Mouse (Mus musculus): ENCODE data around the gene Nmnat2.

Gene Nmnat2

DNA sequence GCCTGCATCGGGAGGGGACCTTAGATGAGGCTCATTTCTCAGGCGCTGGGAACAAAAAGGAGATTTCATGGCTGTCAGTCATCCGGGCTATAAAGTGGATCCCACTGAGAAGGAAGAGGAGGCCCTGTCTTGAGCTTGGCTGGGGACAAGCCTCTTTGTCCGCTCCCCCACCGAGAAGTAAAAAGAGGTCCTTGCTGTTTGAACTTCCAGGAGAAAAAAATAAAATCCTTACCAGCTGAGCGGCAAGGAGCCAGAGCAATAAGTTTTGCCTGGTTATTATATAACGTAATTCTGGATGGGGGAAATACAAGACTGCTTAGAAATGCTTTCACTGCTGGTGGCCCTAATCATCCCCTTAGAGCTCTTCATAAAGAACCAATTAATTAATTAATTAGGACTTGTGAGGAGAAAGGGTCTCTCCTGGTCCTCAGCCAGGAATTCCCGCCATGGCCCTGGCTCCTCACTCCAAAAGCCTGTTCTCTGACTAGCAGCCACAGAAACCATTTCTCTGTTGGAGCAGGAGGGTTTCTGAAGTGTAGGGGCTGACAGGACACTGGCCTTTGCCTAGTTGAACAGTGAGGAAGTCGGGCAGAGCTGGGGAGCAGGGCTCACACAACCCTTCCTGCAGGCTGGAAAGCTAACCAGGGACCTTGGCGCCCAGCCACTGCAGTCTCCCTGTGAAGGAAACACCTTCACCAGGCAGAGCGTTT lies 99.5 kb downstream of the Nmnat2 start:
- no peak for DNase-seq (ENCODE audit: low read depth, low spot score)

DNA sequence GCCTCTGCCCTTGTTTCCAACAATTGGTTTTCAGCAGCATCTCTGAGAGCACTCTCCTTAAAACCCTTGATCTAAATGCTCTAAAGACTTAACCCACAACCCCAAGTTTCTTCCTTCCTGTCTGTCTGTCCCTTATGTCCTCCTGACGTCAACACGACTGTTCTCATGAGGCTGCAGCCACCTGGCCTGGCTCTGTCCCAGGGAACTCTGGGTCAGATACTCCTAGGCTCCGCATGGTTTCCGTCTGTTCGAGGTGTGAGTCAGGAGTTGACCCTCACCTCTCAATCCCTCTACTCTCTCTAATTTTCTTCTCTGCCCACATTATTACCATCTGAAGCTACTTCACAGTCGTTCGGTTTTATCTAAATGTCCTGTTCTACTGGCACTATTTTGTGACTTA lies 103.5 kb downstream of the Nmnat2 start:
- no peak for DNase-seq (ENCODE audit: low read depth, low spot score)

DNA sequence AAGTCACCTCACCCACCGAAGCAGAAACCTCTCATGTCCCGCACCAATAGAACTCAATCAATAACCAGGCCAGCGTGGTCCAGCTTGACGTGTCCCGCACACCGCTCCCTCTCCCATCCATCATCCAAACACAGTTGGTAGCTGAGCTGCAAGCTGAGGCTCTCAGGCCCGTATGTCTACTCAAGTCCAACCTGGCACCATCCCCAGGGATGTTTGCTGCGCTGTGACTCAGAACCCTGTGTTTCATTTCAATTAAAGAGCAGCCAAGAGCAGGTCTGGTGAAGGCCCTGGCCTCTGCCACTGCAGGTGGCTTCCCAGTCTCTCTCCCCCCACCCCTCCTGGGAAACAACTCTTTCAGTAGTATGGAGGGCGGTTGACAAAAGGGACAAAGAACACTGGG lies 104.8 kb downstream of the Nmnat2 start:
- no peak for DNase-seq (ENCODE audit: low read depth, low spot score)

DNA sequence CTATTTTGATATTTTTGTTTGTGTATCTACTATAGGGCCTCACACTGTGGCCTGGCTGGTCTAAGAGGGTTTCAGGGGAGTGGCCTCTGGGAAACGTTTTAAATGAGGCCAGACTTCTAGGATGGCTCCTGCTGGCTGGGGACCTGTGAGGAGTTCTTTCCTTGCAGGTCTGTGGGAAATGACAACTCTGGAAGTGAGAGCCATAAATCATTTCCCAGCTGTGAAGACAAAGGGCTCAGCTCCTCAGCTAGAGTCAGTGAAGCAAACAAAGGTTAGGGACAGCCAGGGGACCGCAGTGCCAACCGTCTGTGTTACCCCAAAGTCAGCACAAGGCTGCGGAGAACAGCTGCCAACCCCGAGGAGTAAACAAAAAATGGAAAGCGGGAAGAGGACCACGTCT lies 107.8 kb downstream of the Nmnat2 start:
- DNase-seq (ENCODE audit: low read depth, low spot score), result no peak

DNA sequence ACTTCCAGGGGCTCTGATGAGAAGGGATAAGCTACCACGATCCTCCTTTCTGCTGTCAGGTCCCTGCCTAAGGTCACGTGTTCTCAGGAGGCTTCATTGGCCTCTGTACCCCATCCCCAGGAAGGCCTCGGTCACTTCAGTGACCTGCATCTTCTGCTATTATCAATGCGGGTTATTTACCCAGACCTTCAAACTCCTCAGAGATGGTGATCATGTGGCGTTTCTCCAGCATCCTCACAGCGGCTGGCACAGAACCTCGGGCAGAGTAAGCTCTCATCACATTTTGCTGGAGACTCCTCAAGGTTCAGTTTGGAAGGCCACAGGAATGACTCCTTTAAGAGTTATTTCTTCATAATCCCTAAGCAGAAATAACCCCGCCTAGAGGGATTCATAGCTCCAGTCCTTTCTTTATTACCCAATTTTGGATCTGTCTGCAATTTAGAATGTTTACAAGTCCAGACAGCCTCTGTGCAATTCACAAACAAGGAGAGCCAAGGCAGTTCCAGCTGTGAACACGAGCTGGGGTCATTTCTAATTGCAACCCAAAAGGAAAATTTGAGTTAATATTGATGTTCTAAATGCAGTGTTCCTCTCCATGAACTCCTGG lies 110.1 kb downstream of the Nmnat2 start:
- DNase-seq (ENCODE audit: low read depth, low spot score), result no peak

DNA sequence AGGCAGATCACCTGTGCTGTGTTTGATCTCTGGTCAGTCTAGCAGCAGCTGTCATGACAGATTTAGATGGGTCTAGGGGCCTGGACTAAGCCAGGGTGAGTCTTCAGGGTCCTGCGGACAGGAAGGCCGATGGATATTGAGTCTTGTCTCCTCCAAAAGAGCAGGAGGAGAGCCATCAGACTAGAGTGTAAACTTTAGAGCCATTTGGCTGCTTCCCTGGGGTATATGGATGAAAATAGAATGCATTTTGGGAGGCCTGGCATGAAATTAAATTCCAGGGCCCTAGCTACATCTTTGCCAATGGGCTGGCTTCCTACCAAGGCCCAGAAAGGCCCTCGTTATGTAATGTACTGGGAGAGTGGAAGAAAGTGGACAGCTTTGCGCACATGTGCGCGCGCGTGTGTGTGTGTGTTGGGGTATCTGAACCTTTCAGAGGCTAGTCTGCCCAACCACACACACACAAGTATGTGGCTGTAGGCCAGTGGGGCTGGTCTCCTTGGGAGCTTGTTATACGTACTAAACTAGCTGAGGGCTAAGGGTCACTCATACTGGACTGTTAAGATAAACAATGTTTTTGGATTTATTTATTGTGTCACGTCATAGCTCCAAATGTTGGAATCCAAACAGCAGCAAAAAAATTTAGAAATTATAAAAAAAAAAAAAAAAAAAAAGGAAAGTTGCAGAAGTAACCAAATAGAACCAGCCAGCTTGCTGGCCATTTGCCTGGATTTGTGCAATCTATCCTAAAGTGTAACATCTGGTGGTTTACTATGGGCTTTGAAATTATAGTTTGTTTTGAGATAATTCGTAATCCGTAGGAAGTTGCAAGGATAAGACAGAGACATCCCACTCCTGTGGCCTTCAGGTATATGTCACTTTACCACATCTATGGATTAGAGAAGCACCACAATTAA lies 110.9 kb downstream of the Nmnat2 start:
- no peak for DNase-seq (ENCODE audit: low read depth, low spot score)

DNA sequence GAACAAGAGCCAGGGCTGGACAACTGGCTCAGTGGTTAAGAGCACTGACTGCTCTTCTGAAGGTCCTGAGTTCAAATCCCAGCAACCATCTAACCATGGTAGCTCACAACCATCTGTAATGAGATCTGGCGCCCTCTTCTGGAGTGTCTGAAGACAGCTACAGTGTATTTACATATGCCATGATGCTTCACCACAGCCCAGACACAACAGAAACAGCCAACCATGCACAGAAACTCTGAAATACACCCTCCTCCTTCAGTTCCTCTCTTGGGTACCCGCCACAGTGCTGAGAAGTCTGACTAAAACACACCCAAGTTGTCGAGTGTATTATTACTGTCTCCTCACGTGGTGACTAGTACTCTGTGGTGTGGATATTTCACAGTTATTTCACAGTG lies 111.6 kb downstream of the Nmnat2 start:
- peak; percentile 60 for DNase-seq (ENCODE audit: low read depth, low spot score)

DNA sequence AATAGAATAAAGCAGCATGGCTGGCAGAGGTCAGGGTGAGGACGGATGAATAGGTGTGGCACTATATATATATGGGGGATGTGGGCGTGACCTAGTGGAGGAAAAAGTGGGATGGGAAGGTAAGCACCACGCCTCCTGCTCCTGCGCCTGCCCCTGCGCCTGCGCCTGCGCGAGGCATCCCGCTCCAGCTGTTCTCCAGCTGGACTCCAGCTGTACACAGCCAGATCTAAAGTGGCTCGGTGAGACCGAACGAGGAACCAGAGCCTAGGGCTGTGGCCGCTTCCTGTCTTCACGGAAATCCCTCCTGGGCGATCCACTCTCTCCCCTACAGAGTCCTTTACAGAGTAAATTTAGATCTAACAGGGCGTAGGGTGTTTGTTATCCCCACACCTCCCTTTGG lies 116.8 kb downstream of the Nmnat2 start:
- peak; percentile 86 for DNase-seq (ENCODE audit: low read depth, low spot score)

DNA sequence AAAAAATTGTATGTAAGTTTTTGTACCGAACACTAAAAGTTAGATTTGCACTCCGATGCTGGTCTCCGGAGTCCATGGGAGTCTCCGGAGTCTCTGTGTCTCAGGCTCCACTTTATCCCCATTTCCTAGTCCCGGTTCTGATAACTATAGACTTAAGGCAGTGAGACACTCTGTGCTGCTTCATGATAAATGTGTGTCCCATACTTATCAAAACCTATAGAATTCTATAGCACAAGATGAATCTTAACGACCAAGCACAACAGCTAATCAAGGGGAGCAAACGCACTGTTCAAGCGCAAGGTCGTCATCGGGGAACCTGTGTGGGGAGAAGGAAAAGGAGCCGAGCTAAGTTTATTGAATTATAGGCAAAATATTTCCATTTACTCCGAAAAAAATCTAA lies 117.2 kb downstream of the Nmnat2 start:
- DNase-seq (ENCODE audit: low read depth, low spot score), result no peak

DNA sequence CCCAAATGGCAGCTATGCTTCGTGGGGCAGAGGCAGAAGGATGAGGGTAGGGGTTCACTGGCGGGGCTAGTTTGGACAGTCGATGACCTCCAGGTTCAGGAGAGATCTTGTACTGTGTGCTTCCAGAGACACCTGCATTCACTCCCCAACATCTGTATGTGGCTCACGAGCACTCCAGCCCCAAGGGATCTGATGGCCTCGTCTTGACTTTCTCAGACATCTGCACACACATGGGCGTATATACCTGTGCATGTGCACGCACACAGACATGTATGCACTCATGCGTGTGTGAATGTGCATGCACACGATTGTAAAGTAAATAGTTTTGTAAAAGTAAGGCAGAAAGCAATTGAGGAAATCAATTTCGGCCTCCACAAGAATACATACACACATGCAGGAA lies 117.9 kb downstream of the Nmnat2 start:
- no peak for DNase-seq (ENCODE audit: low read depth, low spot score)

DNA sequence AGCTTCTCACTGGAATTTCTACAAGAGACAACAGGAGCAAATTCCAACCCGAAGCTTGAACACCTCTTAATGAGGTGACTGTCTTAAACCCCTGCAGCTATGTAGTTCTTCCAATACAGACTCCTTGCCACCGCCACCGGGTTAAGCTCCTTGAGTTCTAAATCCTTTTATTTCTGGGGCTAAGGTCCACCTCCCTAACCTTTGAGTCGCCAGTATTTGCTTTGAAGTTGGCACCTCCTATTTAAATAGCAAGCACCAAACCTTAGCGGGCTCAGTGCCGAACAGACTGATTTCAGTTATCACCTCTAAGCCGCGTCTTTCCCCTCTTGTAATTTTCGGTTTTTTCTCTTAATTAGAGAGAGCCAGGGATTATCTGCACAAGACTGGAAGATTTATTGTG lies 118.6 kb downstream of the Nmnat2 start:
- no peak for DNase-seq (ENCODE audit: low read depth, low spot score)

DNA sequence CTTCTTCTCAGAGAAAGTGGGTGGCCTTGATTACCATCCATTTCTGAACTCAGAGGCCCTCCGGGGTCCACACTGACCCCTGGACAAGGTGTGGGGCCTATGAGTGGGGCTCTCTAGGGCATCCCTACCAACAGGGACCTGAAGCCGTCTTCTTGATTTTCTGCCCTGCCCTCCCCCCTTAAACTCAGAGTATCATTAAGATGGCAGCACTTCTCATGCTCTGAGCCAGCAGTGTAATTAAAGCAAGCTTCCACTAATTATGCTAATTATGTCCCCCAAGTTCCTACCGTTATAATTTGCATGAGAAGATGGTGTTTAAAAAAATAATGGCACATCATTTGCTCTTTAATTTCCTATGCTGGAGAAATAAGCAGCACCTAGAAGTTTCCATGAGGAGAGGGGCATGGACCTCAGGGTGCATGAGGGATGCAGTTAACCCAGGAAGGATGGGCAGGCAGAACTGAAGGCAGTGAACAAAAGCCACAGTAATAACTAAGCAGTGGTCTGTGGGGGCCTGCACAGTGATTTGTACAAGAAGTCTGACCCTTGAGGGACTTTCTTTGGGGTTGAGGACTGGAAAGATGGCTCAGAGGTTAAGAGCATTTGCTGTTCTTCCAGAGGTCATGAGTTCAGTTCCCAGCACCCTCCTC lies 120.4 kb downstream of the Nmnat2 start:
- no peak for DNase-seq (ENCODE audit: low read depth, low spot score)

DNA sequence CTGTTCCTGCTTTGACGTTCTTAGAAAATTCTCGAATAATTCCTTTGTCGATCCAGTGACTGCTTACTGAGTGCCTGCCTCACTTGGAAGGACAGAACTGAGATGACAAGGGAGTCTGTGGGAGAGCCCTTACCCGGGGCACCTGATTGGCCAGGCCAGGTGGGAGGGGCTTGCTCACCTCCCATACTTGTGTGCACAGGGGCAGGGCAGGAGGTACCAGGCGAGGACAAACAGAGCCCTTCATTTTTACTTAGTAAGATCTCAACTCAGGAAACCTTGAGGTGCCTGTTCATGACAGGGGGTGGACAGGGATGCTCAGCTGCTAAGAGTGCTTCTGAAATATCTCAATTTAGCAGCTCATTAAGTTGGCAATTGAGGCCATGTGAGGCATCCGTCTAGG lies 121.2 kb downstream of the Nmnat2 start:
- DNase-seq (ENCODE audit: low read depth, low spot score), result no peak

DNA sequence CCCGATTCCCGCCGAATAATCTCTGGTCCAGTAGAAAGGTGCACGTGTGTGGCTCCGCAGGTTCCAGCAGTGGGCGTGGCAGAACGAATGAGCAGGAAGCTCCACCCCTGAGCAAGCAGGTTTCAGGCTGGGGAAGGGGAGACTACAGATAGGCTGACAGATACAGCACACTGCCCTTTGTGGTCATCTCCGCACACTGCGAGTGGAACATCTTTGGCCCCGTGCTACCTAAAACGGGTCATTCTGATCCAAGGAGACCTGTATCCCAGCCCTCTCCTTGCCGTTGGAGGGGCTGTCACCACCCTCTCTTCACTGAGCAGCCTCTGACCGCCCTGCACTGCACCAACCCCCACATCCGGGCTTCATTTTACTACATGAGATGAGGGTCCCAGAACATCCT lies 128.4 kb downstream of the Nmnat2 start:
- DNase-seq (ENCODE audit: low read depth, low spot score), result peak; percentile 85

DNA sequence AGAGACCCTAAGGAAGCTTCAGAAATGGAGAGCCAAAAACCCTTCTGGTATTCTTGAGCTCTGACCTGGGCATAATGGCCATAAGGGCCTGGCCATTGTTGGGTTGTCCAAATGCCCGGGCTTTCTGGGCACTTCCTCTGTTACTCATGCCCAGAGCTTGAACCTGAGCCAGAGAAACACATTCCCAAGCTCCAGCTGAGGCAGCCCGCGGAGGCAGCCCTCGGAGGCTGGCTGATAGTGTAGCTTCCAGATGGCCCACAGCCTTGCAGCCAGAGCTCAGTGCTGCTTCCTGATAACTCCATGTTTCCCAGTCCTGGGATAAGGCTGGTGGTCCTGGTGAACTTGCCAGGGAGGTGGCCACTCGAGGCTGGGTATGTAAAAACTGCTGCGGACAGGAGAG lies 129.4 kb downstream of the Nmnat2 start:
- no peak for DNase-seq (ENCODE audit: low read depth, low spot score)

DNA sequence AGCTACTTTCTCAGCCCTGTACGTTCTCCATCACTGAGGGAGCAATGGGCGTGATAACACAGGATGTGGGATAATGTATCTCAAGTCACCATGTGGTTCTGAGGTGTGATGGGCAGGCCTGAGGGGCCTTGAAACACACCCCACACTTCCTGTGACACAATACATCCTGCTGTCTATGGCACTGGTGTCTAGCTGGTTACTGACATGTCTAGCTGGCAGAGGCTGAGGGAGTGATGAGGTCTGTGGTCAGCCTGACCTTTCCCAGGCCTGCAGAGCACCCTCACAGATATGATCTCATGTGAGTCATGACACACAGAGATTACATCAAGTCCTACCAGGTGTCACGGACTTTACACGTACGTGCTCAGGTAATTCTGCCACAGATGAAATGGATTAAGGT lies 130.4 kb downstream of the Nmnat2 start:
- no peak for DNase-seq (ENCODE audit: low read depth, low spot score)

DNA sequence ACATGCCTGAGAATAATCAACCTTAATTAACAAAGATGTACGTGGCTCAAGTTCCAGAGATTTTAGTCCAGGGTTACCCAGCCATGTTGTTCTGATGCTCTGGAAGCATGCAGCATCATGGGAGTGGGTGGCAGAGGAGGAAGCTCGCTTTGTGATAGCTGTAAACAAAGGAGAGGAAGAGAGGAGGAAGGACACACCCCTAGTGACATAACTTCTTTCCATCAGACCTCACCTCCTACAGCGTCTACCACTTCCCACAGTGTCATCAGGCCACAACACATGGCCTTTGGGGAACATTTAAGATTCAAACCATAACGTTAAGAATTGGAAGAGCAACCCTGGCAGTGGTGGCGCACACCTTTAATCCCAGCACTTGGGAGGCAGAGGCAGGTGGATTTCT lies 133.0 kb downstream of the Nmnat2 start:
- DNase-seq (ENCODE audit: low read depth, low spot score), result peak; percentile 51

DNA sequence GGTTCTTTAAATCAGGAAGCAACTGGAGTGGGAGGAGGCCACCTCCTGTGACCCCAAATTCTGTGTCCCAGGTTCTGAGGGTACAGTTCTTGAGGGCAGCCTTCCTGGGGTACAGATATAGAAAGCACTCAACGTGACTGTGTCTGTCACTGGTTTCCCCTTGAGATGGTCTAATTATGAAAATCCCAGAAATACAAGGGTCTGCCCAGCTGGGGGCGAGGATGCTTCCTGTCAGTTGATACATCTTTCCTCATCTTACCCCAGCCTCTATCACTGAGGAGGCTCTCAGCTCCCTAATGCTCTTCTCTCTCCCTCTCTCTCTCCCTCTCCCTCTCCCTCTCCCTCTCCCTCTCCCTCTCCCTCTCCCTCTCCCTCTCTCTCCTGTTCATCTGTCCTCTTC lies 135.3 kb downstream of the Nmnat2 start:
- DNase-seq (ENCODE audit: low read depth, low spot score), result no peak

DNA sequence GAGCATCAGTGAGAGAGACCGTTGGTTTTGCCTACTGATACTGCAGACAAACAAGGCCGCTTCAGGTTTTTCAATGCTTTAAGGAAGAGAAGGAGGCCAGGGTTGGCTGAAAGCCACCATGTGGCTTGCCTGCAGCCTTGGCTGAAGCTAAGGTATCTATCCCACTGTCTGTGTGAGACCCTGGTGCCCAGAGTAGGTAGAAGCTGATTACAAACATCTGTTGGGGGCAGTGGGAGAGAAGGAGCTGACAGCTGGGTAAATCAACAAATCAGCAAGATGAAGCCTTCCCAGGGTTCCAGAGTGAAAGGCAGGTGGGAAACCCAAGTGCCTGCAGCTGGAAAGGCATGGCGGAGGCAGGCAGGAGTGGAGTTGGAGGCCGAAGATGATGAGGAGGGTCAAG lies 136.0 kb downstream of the Nmnat2 start:
- no peak for DNase-seq (ENCODE audit: low read depth, low spot score)

DNA sequence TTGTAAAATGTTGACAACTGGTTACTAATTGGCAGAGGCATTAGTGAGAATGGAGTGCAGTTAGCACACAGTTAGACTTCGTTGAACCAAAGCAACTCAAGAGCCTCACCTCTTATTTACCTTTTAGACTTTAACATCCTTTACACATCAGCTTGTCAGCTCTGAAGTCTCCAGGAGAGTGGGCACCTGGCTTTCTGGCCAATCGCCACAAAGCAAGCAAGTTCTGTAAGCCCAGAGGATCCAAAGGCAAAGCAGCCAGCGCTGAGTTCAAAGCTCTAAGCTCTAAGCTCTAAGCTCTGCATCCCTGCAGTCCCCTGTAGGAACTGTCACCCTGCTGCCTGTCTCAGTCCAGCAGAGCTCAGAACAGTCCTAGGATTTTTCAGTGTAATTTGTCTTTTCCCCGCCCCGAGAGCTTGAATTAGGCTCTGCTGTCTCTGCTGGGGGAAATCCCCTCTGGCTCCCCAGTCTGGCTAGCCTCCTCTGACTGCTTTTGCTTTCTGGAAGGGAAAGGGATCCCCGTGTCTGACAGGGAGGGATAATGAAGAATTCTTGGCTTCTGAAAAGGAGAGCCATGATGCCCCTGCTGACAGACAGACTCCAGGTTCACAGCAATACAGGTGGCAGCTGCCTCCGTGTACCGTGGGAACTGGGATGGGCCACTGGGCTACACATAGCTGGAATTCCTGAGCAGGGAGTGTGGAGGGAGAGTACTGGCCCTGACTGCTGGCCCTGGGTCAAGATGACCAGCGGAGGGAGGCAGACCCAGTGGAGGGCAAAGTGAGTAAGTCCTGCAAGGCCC lies 136.8 kb downstream of the Nmnat2 start:
- DNase-seq (ENCODE audit: low read depth, low spot score), result peak; percentile 93

DNA sequence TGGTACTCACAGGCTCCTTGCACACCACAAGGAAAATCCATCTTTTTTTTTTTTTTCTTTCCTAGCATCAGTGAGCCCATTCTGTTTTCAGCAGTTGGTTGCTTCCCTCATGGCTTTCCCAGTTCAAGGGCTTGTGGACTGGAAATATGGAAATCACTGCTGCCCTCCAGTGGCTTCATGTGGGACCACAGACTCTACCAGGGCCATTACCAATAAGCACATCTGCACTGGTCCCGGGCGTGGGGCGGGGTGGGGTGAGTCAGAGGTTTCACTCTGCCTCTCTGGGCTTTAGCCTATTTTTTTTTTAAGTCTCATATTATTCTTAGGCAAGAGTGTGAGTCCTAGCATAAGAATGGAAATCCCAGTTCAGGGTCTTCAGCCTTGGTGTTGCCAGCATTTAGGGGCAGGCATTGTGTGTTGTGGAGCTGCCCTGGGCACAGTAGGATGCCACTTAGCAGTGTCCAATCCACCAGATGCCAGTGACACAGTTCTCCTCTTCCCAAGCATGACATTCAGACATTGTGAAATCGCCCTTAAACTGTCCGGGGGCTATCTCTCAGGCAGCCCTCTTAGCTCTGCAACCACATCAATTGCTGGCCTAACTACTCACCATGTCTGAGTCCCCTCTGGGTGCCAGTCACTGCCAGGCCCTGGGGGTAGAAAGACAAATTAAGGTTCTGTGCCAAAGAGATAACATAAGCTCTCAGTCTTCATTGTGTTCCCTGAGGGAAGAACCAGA lies 137.6 kb downstream of the Nmnat2 start:
- DNase-seq (ENCODE audit: low read depth, low spot score), result peak; percentile 98
